Mouse (Mus musculus) C2C12 (cell line): ENCODE results near the gene Nrg4. TPM values are rescaled to one million over a fixed set of nuclear protein-coding genes. Genes with fewer than 3 reads are reported as not detected.

ENCODE experiments used
- H3K27me3 ChIP-seq: one replicate; pipeline ENCODE4 v1.6.1; 2011; ENCODE audit not compliant: control insufficient read depth, insufficient read depth, insufficient read length
- H3K36me3 ChIP-seq: one replicate; pipeline ENCODE4 v1.6.1; 2011; ENCODE audit not compliant: control insufficient read depth, insufficient read depth
- H3K4me3 ChIP-seq: one replicate; pipeline ENCODE4 v1.5.1; 2011; ENCODE audit warnings: mild to moderate bottlenecking, control low read depth; ENCODE audit not compliant: poor library complexity, insufficient read depth, severe bottlenecking
- H3K79me2 ChIP-seq: one replicate; pipeline ENCODE4 v1.6.1; 2011; ENCODE audit not compliant: control insufficient read depth, insufficient read depth
- H3K79me3 ChIP-seq: one replicate; pipeline ENCODE4 v1.6.1; 2011; ENCODE audit warnings: low read depth, control low read depth
- H3ac ChIP-seq: one replicate; pipeline ENCODE3; 2011; ENCODE audit warnings: low read depth; ENCODE audit not compliant: control insufficient read depth, insufficient read length
- CEBPB ChIP-seq: IDR thresholded peaks from one replicate; pipeline ENCODE4 v1.6.1; 2011; ENCODE audit warnings: low read depth, mild to moderate bottlenecking, control low read depth, moderate library complexity
- CTCF ChIP-seq: IDR thresholded peaks from one replicate; pipeline ENCODE4 v1.5.1; 2011; ENCODE audit not compliant: control insufficient read depth, insufficient read depth, insufficient read length
- FOSL1 ChIP-seq: IDR thresholded peaks from one replicate; pipeline ENCODE4 v1.8.0; 2011; ENCODE audit warnings: mild to moderate bottlenecking, low read length; ENCODE audit not compliant: poor library complexity, insufficient read depth, severe bottlenecking
- MAX ChIP-seq: IDR thresholded peaks from one replicate; pipeline ENCODE4 v1.6.1; 2011; ENCODE audit warnings: mild to moderate bottlenecking, control low read depth
- MYOD1 ChIP-seq: IDR thresholded peaks from one replicate; pipeline ENCODE4 v1.6.1; 2011; ENCODE audit warnings: low read depth; ENCODE audit not compliant: control insufficient read depth, insufficient read length
- MYOG ChIP-seq: IDR thresholded peaks from one replicate; pipeline ENCODE4 v1.6.1; 2011; ENCODE audit not compliant: control insufficient read depth, insufficient read length; ENCODE audit errors: extremely low read depth
- USF1 ChIP-seq: IDR thresholded peaks from one replicate; pipeline ENCODE4 v1.6.1; 2011; ENCODE audit warnings: low read depth, mild to moderate bottlenecking, control low read depth, moderate library complexity
- polyA plus RNA-seq: library from polyadenylated mRNA; unstranded; fragments of >200 nt; fragmentation: generic; extraction: Trizol; gene quantifications from one replicate; pipeline ENCODE4 v1.2.1, GENCODE M21; 2012; ENCODE audit warnings: missing spikeins

The Nrg4 gene
- polyA plus RNA-seq, 1 experiment: 0.15 TPM

DNA sequence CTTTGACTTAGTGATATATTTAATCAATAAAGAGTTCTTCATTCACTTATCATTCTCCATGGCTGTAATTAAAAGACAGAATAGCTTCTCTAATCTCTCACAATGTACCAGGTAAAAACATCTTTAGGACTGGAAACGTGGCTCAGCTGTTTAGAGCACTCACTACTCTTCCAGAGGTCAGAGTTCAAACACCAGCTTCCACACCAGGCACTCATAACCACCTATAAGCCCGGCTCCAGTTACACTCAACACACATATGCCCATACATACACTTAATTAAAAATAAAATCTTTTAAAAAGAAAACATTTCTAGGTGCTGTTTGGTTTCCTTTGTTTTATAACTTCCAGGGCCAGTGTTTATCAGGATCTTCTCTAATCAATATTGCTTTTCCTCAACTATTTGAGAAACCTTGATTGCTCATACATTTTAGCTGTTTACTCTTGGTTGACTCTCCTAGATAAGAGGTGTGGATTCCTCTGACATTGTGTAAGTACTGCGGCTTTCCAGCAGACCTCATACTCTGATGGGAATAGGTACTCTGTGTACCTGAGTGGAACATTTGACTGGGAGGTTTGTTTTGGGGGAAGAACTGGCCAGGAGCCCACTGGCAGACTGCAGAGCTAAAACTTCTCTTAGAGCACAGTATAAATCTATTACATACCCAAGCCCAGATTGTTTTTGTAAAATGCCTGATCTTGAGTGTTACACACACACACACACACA is 37.0 kb downstream of the Nrg4 start:
- Histone ChIP-seq H3K4me3 (no peak overlapping the region), H3K36me3 (no peaks in the 10 kb centered on the region), H3K27me3 (peaks cover 12% of the 10 kb centered on the region), H3K79me2 (no peaks in the 10 kb centered on the region), H3ac (no peak overlapping the region), H3K79me3 (no peaks in the 10 kb centered on the region)
- TF ChIP-seq MYOD1: no peak
- no peak for TF ChIP-seq MAX
- TF ChIP-seq FOSL1: no peak
- no peak for TF ChIP-seq CEBPB
- no peak for TF ChIP-seq CTCF
- no peak for TF ChIP-seq USF1
- no peak for TF ChIP-seq MYOG

DNA sequence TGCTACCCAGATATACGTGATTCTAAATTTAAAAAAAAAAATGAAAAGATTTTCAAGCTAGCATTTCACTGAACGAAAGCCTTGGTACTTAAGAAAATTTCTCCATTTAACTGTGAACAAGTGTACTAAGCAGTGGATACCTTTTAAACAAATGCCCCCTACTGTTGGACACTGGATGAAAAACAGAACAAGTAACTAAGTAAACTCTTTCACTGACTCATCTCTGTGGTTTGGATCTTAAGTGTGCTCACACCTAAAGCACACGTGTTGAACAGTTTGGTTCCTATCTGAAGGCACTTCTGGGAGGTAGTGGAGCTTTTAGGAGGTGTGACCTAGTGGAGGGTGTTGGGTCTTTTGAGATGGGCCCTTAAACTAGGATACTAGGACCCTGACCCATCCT is 41.4 kb downstream of the Nrg4 start:
- Histone ChIP-seq H3K4me3 (no peak overlapping the region), H3ac (no peak overlapping the region), H3K79me3 (no peaks in the 10 kb centered on the region), H3K36me3 (no peaks in the 10 kb centered on the region), H3K27me3 (peaks cover 10% of the 10 kb centered on the region), H3K79me2 (no peaks in the 10 kb centered on the region)
- TF ChIP-seq CTCF (no peak), MYOG (no peak), MYOD1 (no peak), FOSL1 (no peak)

DNA sequence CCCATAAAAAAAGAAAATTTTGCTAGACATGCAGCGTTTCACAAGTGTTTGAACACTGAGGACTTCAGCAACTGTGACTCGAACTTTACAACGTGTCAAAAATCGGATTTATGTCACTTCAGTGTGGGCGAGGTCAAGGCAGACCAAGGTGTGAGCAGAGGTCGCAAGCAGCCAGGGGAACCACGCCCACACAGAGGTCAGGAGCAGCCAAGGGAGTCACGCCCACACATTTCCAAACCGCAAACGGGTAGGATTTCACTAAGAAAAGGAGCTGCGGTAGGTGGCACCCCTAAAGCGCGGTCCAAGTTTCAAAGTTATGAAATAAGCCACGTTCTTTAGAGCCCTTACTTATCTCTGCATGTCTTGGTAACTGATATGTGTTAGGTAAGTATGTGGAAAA is 43.1 kb downstream of the Nrg4 start:
- Histone ChIP-seq H3K79me3 (no peaks in the 10 kb centered on the region), H3K27me3 (peaks cover 12% of the 10 kb centered on the region), H3ac (no peak overlapping the region), H3K79me2 (no peaks in the 10 kb centered on the region), H3K36me3 (no peaks in the 10 kb centered on the region), H3K4me3 (no peak overlapping the region)
- no peak for TF ChIP-seq MYOD1
- no peak for TF ChIP-seq FOSL1
- no peak for TF ChIP-seq CEBPB
- no peak for TF ChIP-seq USF1
- no peak for TF ChIP-seq CTCF
- no peak for TF ChIP-seq MAX

DNA sequence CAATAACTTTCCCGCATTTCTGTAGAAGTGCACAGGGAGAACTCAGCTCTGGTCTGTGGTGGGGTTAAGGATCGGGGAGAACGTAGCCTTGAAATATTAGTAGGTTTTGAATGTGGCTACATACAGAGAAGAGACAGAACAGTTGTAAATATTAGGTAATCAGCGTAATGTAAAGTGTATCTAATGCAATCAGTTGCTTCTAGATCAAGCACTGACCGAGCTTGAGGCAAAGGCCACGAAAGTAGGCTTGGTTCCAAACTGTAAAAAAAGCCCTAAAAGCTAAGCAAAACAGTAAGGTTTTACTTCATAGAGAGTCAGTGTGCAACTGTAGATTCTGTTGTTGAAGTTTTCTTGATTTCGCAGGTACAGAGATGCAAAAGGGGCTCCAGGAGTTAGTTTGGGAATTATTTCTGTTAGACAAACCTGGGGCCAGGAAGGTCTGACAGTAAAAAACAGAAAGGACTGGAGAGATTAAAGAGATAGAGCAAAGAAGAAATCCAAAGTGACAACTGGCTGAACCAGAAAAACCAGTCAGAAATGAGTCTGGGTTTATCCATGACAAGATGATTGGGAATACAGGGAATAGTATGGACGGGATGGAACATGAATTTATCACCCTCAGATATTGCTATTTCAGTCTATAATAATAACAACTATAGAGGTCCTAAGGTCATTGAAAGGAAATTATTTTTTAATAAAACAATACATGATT is 47.4 kb downstream of the Nrg4 start:
- Histone ChIP-seq H3ac (no peak overlapping the region), H3K79me3 (no peaks in the 10 kb centered on the region), H3K79me2 (no peaks in the 10 kb centered on the region), H3K27me3 (peaks cover 12% of the 10 kb centered on the region), H3K4me3 (no peak overlapping the region), H3K36me3 (no peaks in the 10 kb centered on the region)
- no peak for TF ChIP-seq CEBPB

DNA sequence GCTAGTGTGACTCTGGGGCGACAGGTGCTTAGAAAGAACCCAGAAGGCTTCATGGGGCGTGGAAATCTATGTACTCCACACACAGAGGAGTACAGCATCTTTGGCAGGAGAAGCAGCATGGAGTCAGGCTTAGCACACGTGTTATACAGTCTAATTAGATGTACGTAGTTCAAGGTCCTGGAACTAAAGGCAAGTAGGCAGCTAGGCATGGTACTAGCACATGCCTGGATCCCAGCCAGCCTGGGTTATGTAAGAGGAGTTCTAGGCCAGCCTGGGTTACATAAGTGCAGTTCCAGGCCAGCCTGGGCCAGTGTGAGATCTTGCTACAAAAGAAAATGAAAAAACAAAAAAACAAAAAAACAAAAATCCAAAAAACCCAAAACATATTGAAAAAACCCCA is 49.1 kb downstream of the Nrg4 start:
- H3K36me3 ChIP-seq: no peaks in the 10 kb centered on the region
- H3K4me3 ChIP-seq: no peak overlapping the region
- H3K79me3 ChIP-seq: no peaks in the 10 kb centered on the region
- TF ChIP-seq MYOG: no peak
- H3K79me2 ChIP-seq: no peaks in the 10 kb centered on the region
- H3K27me3 ChIP-seq: peaks cover 12% of the 10 kb centered on the region
- H3ac ChIP-seq: no peak overlapping the region

DNA sequence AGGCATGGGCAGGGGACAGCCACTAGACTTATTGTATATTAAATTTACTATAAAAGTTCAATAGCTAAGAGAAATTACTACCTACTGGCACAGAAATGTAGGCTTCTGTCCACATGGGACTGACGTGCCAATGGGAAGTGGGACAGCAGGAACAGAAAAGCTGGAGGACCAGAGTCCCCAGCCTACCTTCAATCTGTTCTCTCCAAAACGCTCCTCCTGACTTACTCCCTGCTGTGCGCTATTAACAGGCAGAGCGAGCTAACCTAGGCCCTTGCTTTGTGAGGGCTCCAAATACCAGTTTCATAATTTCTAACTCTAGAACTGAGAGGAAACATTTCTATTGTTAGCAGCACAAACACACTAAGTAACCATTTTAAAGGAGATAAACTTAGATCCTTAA is 52.7 kb downstream of the Nrg4 start:
- H3K79me3 ChIP-seq: no peaks in the 10 kb centered on the region

More for the DNA sequence above, 52.7 kb downstream of the Nrg4 start:
- H3K4me3 ChIP-seq: no peak overlapping the region
- no peaks in the 10 kb centered on the region for H3K36me3 ChIP-seq
- no peak overlapping the region for H3ac ChIP-seq
- no peaks in the 10 kb centered on the region for H3K79me2 ChIP-seq
- H3K27me3 ChIP-seq: peaks cover 9% of the 10 kb centered on the region
- TF ChIP-seq CTCF (no peak), MYOG (no peak), FOSL1 (no peak), CEBPB (no peak), MYOD1 (no peak), USF1 (no peak), MAX (no peak)
